Mouse (Mus musculus): ENCODE data around the gene Gm49387. TPM values are rescaled to one million over a fixed set of nuclear protein-coding genes. Genes with fewer than 3 reads are reported as not detected.

The Gm49387 gene
- total RNA-seq (2017): not detected in 2 replicates

- no peak for ATAC-seq (ENCODE audit: extremely low read depth, insufficient number of reproducible peaks, low FRiP score, poor library complexity, severe bottlenecking)
Measured at GRCm38 (mm10) chr14:31640346-31640889, at the start of gene Gm49387. Gene Gm49387 (minus strand): TSS chr14:31640878.

- ATAC-seq (ENCODE audit: extremely low read depth, insufficient number of reproducible peaks, low FRiP score, poor library complexity, severe bottlenecking): no peak
Measured at GRCm38 (mm10) chr14:31686231-31686630, 45.6 kb upstream of the Gm49387 start.

GRCm38 (mm10) chr14:31685680-31686079, 45.0 kb upstream of the Gm49387 start:
- peak; percentile 73 for ATAC-seq (ENCODE audit: extremely low read depth, insufficient number of reproducible peaks, low FRiP score, poor library complexity, severe bottlenecking)

- peak; percentile 54; the same call in 1 of the 2 replicates for ATAC-seq (ENCODE audit: extremely low read depth, insufficient number of reproducible peaks, low FRiP score, poor library complexity, severe bottlenecking)
Measured at GRCm38 (mm10) chr14:31684343-31685040, 43.8 kb upstream of the Gm49387 start.

- no peak for ATAC-seq (ENCODE audit: extremely low read depth, insufficient number of reproducible peaks, low FRiP score, poor library complexity, severe bottlenecking)
Measured at GRCm38 (mm10) chr14:31683610-31684009, 42.9 kb upstream of the Gm49387 start.

GRCm38 (mm10) chr14:31681931-31682555, 41.4 kb upstream of the Gm49387 start:
- no peak for ATAC-seq (ENCODE audit: extremely low read depth, insufficient number of reproducible peaks, low FRiP score, poor library complexity, severe bottlenecking)

- no peak for ATAC-seq (ENCODE audit: extremely low read depth, insufficient number of reproducible peaks, low FRiP score, poor library complexity, severe bottlenecking)
Measured at GRCm38 (mm10) chr14:31681291-31681690, 40.6 kb upstream of the Gm49387 start.

- ATAC-seq (ENCODE audit: extremely low read depth, insufficient number of reproducible peaks, low FRiP score, poor library complexity, severe bottlenecking): 0 out of 2 replicates have a peak, but pooled peaks have one; percentile 11
Measured at GRCm38 (mm10) chr14:31680656-31681055, 40.0 kb upstream of the Gm49387 start.

GRCm38 (mm10) chr14:31671635-31672320, 31.1 kb upstream of the Gm49387 start:
- ATAC-seq (ENCODE audit: extremely low read depth, insufficient number of reproducible peaks, low FRiP score, poor library complexity, severe bottlenecking): peak; percentile 11; the same call in 1 of the 2 replicates

GRCm38 (mm10) chr14:31669642-31670490, 29.2 kb upstream of the Gm49387 start:
- peak; percentile 32; the same call in 1 of the 2 replicates for ATAC-seq (ENCODE audit: extremely low read depth, insufficient number of reproducible peaks, low FRiP score, poor library complexity, severe bottlenecking)

GRCm38 (mm10) chr14:31669161-31669611, 28.5 kb upstream of the Gm49387 start:
- no peak for ATAC-seq (ENCODE audit: extremely low read depth, insufficient number of reproducible peaks, low FRiP score, poor library complexity, severe bottlenecking)

GRCm38 (mm10) chr14:31668326-31668725, 27.6 kb upstream of the Gm49387 start:
- no peak for ATAC-seq (ENCODE audit: extremely low read depth, insufficient number of reproducible peaks, low FRiP score, poor library complexity, severe bottlenecking)

- no peak for ATAC-seq (ENCODE audit: extremely low read depth, insufficient number of reproducible peaks, low FRiP score, poor library complexity, severe bottlenecking)
Measured at GRCm38 (mm10) chr14:31667741-31668140, 27.1 kb upstream of the Gm49387 start.

- no peak for ATAC-seq (ENCODE audit: extremely low read depth, insufficient number of reproducible peaks, low FRiP score, poor library complexity, severe bottlenecking)
Measured at GRCm38 (mm10) chr14:31666931-31667705, 26.4 kb upstream of the Gm49387 start.

GRCm38 (mm10) chr14:31665566-31665940, 24.9 kb upstream of the Gm49387 start:
- no peak for ATAC-seq (ENCODE audit: extremely low read depth, insufficient number of reproducible peaks, low FRiP score, poor library complexity, severe bottlenecking)

GRCm38 (mm10) chr14:31664903-31665565, 24.4 kb upstream of the Gm49387 start:
- peak; percentile 58 for ATAC-seq (ENCODE audit: extremely low read depth, insufficient number of reproducible peaks, low FRiP score, poor library complexity, severe bottlenecking)

- ATAC-seq (ENCODE audit: extremely low read depth, insufficient number of reproducible peaks, low FRiP score, poor library complexity, severe bottlenecking): no peak
Measured at GRCm38 (mm10) chr14:31664100-31664902, 23.6 kb upstream of the Gm49387 start.
